Mouse (Mus musculus) testis, adult 10 weeks (tissue): ENCODE measurements around the gene Cebpa. TPM values are rescaled to one million over a fixed set of nuclear protein-coding genes. Genes with fewer than 3 reads are reported as not detected.

Experiments
- polyA plus RNA-seq: library from polyadenylated mRNA; stranded (reverse); fragments of 350-450 nt; fragmentation: Illumina TruSeq; extraction: RNeasy Lipid Tissue Mini Kit (QIAGEN cat#74804); gene quantifications from one replicate; pipeline ENCODE4 v1.2.3, GENCODE M21; 2014; ENCODE audit warnings: low read depth, low replicate concordance

Cebpa gene
- polyA plus RNA-seq, result 0.36 TPM

GRCm38 (mm10) chr7:35118841-35119413 lies at the start of gene Cebpa:
Cebpa (plus strand) TSS chr7:35119293.

Other genes starting within 250 kb of the Cebpa start
- 2.6 TPM for gene Pepd, start 206.9 kb upstream of the Cebpa start, polyA plus RNA-seq
- 54.8 TPM for gene Cebpg, start 62.7 kb upstream of the Cebpa start, polyA plus RNA-seq
- not detected for gene Slc7a10, start 67.1 kb downstream of the Cebpa start, polyA plus RNA-seq
- not detected for gene Lrp3, start 96.2 kb downstream of the Cebpa start, polyA plus RNA-seq
- 4.2 TPM for gene Gpatch1, start 199.1 kb downstream of the Cebpa start, polyA plus RNA-seq
- gene Rhpn2, start 214.9 kb downstream of the Cebpa start, polyA plus RNA-seq, result 8.6 TPM